Mouse (Mus musculus): ENCODE measurements at regions not wholly inside any gene's neighbourhood (a gene's known extent, or its start where the extent isn't known, plus 50 kb on each side); places are given as distances from the start of the nearest gene placed in this dataset.

- Histone ChIP-seq H3K4me1 (ENCODE audit: control insufficient read depth, insufficient read depth, low read length) (no peaks in the 10 kb centered on the region), H3K27ac (replicated peaks; ENCODE audit: insufficient read depth, low read depth, low read length) (no peak overlapping the region), H3K79me2 (ENCODE audit: control insufficient read depth, insufficient read depth, low read length) (no peaks in the 10 kb centered on the region), H3K36me3 (ENCODE audit: control insufficient read depth, insufficient read depth, low read length) (no peaks in the 10 kb centered on the region), H3K4me3 (ENCODE audit: insufficient read depth, low read depth, low read length) (no peak overlapping the region), H3K9ac (ENCODE audit: low read depth, low read length) (no peak overlapping the region), H3K27me3 (ENCODE audit: control insufficient read depth, insufficient read depth, low read length) (no peaks in the 10 kb centered on the region)
- DNase-seq (ENCODE audit: extremely low read depth, low read depth, low spot score), result no peak
- no peak for TF ChIP-seq CTCF (IDR thresholded peaks at IDR 0.05; ENCODE audit: low read depth, low read length)
- WGBS, result 70% methylated on average over 2 of the region's 2 CpGs
Observed at GRCm38 (mm10) chr12:11518379-11518778, 62.5 kb downstream of the Rad51ap2 start.

GRCm38 (mm10) chr12:11562891-11563290 lies 107.0 kb downstream of the Rad51ap2 start:
- H3K4me1 ChIP-seq (ENCODE audit: control insufficient read depth, insufficient read depth, low read length), result no peaks in the 10 kb centered on the region
- H3K27me3 ChIP-seq (ENCODE audit: control insufficient read depth, insufficient read depth, low read length), result no peaks in the 10 kb centered on the region
- H3K27ac ChIP-seq (replicated peaks; ENCODE audit: insufficient read depth, low read depth, low read length), result no peak overlapping the region
- H3K79me2 ChIP-seq (ENCODE audit: control insufficient read depth, insufficient read depth, low read length), result no peaks in the 10 kb centered on the region
- TF ChIP-seq CTCF (IDR thresholded peaks at IDR 0.05; ENCODE audit: low read depth, low read length) (no peak), POLR2A (IDR thresholded peaks at IDR 0.05; ENCODE audit: extremely low read depth, insufficient read depth, low read length) (no peak)
- 76% methylated on average over 6 of the region's 6 CpGs for WGBS
- DNase-seq (ENCODE audit: extremely low read depth, low read depth, low spot score), result no peak
- H3K36me3 ChIP-seq (ENCODE audit: control insufficient read depth, insufficient read depth, low read length), result no peaks in the 10 kb centered on the region
- H3K9ac ChIP-seq (ENCODE audit: low read depth, low read length), result no peak overlapping the region
- no peak overlapping the region for H3K4me3 ChIP-seq (ENCODE audit: insufficient read depth, low read depth, low read length)

GRCm38 (mm10) chr12:11570160-11570559 lies 114.3 kb downstream of the Rad51ap2 start:
- Histone ChIP-seq H3K36me3 (ENCODE audit: control insufficient read depth, insufficient read depth, low read length) (no peaks in the 10 kb centered on the region), H3K27me3 (ENCODE audit: control insufficient read depth, insufficient read depth, low read length) (no peaks in the 10 kb centered on the region), H3K9ac (ENCODE audit: low read depth, low read length) (no peak overlapping the region), H3K79me2 (ENCODE audit: control insufficient read depth, insufficient read depth, low read length) (no peaks in the 10 kb centered on the region), H3K27ac (replicated peaks; ENCODE audit: insufficient read depth, low read depth, low read length) (no peak overlapping the region), H3K4me1 (ENCODE audit: control insufficient read depth, insufficient read depth, low read length) (no peaks in the 10 kb centered on the region), H3K4me3 (ENCODE audit: insufficient read depth, low read depth, low read length) (no peak overlapping the region)
- TF ChIP-seq POLR2A (IDR thresholded peaks at IDR 0.05; ENCODE audit: extremely low read depth, insufficient read depth, low read length), result no peak
- no peak for TF ChIP-seq CTCF (IDR thresholded peaks at IDR 0.05; ENCODE audit: low read depth, low read length)
- DNase-seq (ENCODE audit: extremely low read depth, low read depth, low spot score), result no peak
- WGBS, result 84% methylated on average over 1 of the region's 1 CpGs

- TF ChIP-seq CTCF (IDR thresholded peaks at IDR 0.05; ENCODE audit: low read depth, low read length), result no peak
- no peak for TF ChIP-seq POLR2A (IDR thresholded peaks at IDR 0.05; ENCODE audit: extremely low read depth, insufficient read depth, low read length)
- Histone ChIP-seq H3K79me2 (ENCODE audit: control insufficient read depth, insufficient read depth, low read length) (no peaks in the 10 kb centered on the region), H3K27me3 (ENCODE audit: control insufficient read depth, insufficient read depth, low read length) (no peaks in the 10 kb centered on the region), H3K36me3 (ENCODE audit: control insufficient read depth, insufficient read depth, low read length) (no peaks in the 10 kb centered on the region), H3K4me3 (ENCODE audit: insufficient read depth, low read depth, low read length) (no peak overlapping the region), H3K4me1 (ENCODE audit: control insufficient read depth, insufficient read depth, low read length) (peaks cover 2% of the 10 kb centered on the region; the same call in 1 of the 2 replicates), H3K9ac (ENCODE audit: low read depth, low read length) (no peak overlapping the region), H3K27ac (replicated peaks; ENCODE audit: insufficient read depth, low read depth, low read length) (no peak overlapping the region)
- no peak for DNase-seq (ENCODE audit: extremely low read depth, low read depth, low spot score)
- 59% methylated on average over 2 of the region's 2 CpGs for WGBS
Observed at GRCm38 (mm10) chr12:11603946-11604345, 148.1 kb downstream of the Rad51ap2 start.

- no peaks in the 10 kb centered on the region for H3K79me2 ChIP-seq (ENCODE audit: control insufficient read depth, insufficient read depth, low read length)
- no peaks in the 10 kb centered on the region for H3K27me3 ChIP-seq (ENCODE audit: control insufficient read depth, insufficient read depth, low read length)
- peak; percentile 90 for DNase-seq (ENCODE audit: extremely low read depth, low read depth, low spot score)
- no peak overlapping the region for H3K27ac ChIP-seq (replicated peaks; ENCODE audit: insufficient read depth, low read depth, low read length)
- no peak overlapping the region for H3K4me3 ChIP-seq (ENCODE audit: insufficient read depth, low read depth, low read length)
- no peak overlapping the region for H3K9ac ChIP-seq (ENCODE audit: low read depth, low read length)
- H3K4me1 ChIP-seq (ENCODE audit: control insufficient read depth, insufficient read depth, low read length), result peaks cover 2% of the 10 kb centered on the region; the same call in 1 of the 2 replicates
- no peak for TF ChIP-seq CTCF (IDR thresholded peaks at IDR 0.05; ENCODE audit: low read depth, low read length)
- TF ChIP-seq POLR2A (IDR thresholded peaks at IDR 0.05; ENCODE audit: extremely low read depth, insufficient read depth, low read length), result no peak
- H3K36me3 ChIP-seq (ENCODE audit: control insufficient read depth, insufficient read depth, low read length), result no peaks in the 10 kb centered on the region
Observed at GRCm38 (mm10) chr12:11608733-11609132, 152.9 kb downstream of the Rad51ap2 start.

- Histone ChIP-seq H3K4me3 (ENCODE audit: insufficient read depth, low read depth, low read length) (no peak overlapping the region), H3K9ac (ENCODE audit: low read depth, low read length) (no peak overlapping the region), H3K27me3 (ENCODE audit: control insufficient read depth, insufficient read depth, low read length) (no peaks in the 10 kb centered on the region), H3K79me2 (ENCODE audit: control insufficient read depth, insufficient read depth, low read length) (no peaks in the 10 kb centered on the region), H3K27ac (replicated peaks; ENCODE audit: insufficient read depth, low read depth, low read length) (no peak overlapping the region), H3K4me1 (ENCODE audit: control insufficient read depth, insufficient read depth, low read length) (peaks cover 2% of the 10 kb centered on the region; the same call in 1 of the 2 replicates), H3K36me3 (ENCODE audit: control insufficient read depth, insufficient read depth, low read length) (no peaks in the 10 kb centered on the region)
- TF ChIP-seq POLR2A (IDR thresholded peaks at IDR 0.05; ENCODE audit: extremely low read depth, insufficient read depth, low read length) (no peak), CTCF (IDR thresholded peaks at IDR 0.05; ENCODE audit: low read depth, low read length) (no peak)
- 42% methylated on average over 2 of the region's 2 CpGs for WGBS
- DNase-seq (ENCODE audit: extremely low read depth, low read depth, low spot score), result peak; percentile 60
Observed at GRCm38 (mm10) chr12:11611656-11612055, 155.8 kb downstream of the Rad51ap2 start.

All from liver, adult 2 months (tissue).